Mouse (Mus musculus): ENCODE measurements around the gene Csn2.

The Csn2 gene

DNA sequence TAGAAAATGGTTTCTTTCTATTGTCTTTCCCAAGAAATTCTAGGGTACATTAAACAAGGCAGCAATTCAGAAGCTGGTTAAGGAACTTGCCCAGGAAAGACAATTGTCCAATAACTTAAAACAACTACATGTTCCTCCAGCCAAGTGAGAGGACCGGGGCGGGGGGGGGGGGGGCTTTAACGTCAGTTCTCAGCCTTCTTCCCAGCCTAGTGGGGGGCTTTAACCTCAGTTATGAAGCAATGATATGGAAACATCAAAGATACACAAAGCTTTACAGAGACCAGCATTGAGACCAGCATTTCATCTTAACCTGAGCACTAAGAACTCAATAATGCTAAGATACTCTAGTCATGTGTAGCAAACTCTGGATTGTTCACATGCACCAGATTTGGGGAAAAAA is at the start of gene Csn2:
Csn2 (minus strand) TSS at position 101 of the 400 bp plus-strand sequence.
- DNase-seq (ENCODE audit: low spot score), result no peak

DNA sequence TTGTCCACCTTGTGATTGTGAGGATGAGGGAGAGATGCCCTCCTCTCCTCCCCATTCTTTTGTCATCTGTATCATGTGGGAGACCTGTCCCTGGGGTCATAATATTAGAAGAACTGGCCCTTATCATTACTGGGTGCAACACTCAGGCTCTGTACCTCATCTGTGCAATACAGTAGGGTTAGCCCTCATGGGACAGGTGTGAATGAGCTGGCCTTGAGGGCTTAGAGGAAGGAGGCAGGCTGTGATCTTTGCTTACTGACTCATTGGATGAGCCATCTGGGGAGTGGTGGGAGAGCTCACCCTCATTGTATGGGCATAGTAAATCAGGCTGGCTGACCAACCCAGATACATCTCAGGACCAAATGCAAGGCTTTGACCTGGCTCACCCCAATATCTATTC is 35.4 kb upstream of the Csn2 start:
- DNase-seq (ENCODE audit: low spot score), result no peak

DNA sequence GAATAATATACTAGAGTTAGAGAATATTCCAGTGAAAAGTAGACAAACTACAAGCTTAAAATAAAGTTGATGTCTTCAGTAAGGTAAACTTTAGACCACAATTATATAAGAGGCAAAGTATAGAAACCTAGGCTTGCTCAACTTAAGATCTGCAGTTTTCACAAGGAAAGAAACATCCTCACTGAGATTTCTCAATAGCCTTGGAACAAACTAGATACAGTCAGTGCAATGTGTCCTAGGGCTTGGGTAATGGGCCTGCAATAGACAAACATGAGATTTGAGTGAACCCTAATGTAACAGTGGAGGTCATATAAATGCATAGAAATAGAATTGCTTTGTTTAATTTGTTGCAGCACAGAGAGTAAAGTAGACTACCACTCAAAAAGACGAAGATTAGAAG is 6.5 kb upstream of the Csn2 start:
- DNase-seq (ENCODE audit: low spot score), result no peak

DNA sequence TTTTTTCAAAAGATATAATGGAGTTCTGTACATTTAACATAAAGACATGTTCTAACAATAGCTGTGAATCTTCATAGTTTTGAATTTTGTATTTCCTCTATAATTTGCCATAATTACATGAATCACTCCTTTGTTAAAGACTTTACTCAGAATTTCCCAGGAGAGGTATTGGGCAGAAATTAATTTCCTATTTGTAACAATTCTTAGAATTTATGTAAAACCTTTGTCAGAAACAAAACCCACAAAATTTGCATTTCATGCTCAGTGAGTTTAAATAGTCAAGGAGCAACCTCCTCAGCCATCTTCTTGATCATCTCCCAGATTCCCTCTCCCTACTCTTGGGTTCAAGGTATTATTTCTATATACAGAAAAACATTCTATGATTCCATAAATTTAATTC is 33.5 kb downstream of the Csn2 start, which contains the start of gene Csn1s1:
Csn1s1 (plus strand) TSS at position 301 of the 400 bp plus-strand sequence.
- DNase-seq (ENCODE audit: low spot score), result no peak

DNA sequence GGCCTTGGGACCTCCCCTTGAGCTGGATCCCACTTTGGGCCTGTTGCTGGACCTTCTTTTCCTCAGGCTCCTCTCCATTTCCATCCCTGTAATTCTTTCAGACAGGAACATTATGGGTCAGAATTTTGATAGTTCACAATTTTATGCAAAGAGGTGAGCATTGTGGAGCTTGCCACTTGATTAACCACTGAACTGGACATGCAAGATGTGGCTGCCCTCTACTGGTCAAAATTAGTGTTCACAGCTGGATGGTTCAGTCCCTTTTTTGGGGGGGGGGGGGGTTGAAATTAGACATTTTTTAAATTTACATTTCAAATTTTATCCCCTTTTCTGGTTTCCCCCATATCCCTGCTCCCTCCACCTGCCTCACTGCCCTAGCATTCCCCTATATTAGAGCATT is 56.6 kb downstream of the Csn2 start:
- no peak for DNase-seq (ENCODE audit: low spot score)

Data from urinary bladder, postnatal 10 days (tissue).